Mouse (Mus musculus): ENCODE measurements around the gene Dcx.

DNA sequence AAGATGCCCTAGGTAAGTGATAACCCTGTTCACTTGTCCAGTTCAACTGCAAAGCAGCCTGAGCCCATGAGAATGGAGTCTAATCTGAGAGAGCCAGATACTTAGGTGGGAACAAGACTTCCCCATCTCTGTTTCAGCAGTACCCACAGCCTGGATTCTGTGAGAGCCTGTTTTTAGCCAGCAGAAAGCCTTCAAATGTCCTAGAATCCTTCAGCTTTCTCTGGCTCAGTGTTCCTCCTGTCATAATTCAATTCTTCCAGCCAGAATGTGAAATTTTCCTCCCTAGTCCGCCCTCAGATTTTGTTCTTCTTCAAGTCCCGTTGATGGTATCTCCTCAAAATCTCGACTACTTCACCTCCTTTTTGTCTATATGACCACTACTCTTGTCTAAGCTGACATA, 83.1 kb downstream of the Dcx start:
- TF ChIP-seq SMC3 (IDR thresholded peaks at IDR 0.05; ENCODE audit: low read depth, low read length) (no peak), POLR2A (IDR thresholded peaks at IDR 0.05; ENCODE audit: control insufficient read depth in 1 of 2, insufficient read depth in 1 of 2, low read depth in 1 of 2, low read length in 2 of 2, poor library complexity in 1 of 2) (no peak), ZNF384 (IDR thresholded peaks at IDR 0.05; ENCODE audit: low read depth, low read length) (no peak)
